Comparison of ENCODE assay signal across 20 mouse cellular contexts in genomic region chr12:40773091-40773490, GRCm38 (mm10).
"Had no signal": no experiment of that assay in that cellular context is flagged by ENCODE, and none has a peak within 500 bp of the region (broad histone marks: within the 10 kb centered on the region; RNA-seq: fewer than 3 reads in every experiment).

No protein-coding gene starts in this region.

- H3K4me3 ChIP-seq: liver, embryonic 13.5 days; liver, embryonic 15.5 days; lung, embryonic 15.5 days; midbrain, embryonic 10.5 days; myocyte; neural tube, embryonic 13.5 days; neural tube, embryonic 15.5 days had no signal

- H3K4me1 ChIP-seq: liver, embryonic 13.5 days; liver, embryonic 15.5 days; lung, embryonic 15.5 days; midbrain, embryonic 10.5 days; neural tube, embryonic 13.5 days; neural tube, embryonic 15.5 days had no signal

- DNase-seq: liver, embryonic 13.5 days; liver, postnatal 0 days; lung, adult 2 months; lung, postnatal 14 days; lung, postnatal 36 days; midbrain, embryonic 14.5 days; right cerebral cortex, postnatal 14 days; spleen, adult 18-20 months; thymus, adult 18-20 months; thymus, postnatal 14 days; thymus, postnatal 36 days had no signal

- H3K27ac ChIP-seq: liver, embryonic 13.5 days; liver, embryonic 15.5 days; lung, embryonic 15.5 days; macrophage; midbrain, embryonic 10.5 days; neural tube, embryonic 13.5 days; neural tube, embryonic 15.5 days had no signal

- ATAC-seq: liver, postnatal 0 days; lung, postnatal 0 days; midbrain, embryonic 16.5 days had no signal
